26 mouse cellular contexts compared by ENCODE assay signal in genomic region chr10:45583829-45584228, GRCm38 (mm10). TPM values are rescaled to one million over a fixed set of nuclear protein-coding genes. Genes with fewer than 3 reads are reported as not detected.
DNase-seq lines count a peak whose midpoint lies in the region; ATAC-seq and TF ChIP-seq lines count a peak whose summit lies in the region.
"Had no signal": no experiment of that assay in that cellular context is flagged by ENCODE, and none has a peak within 500 bp of the region (broad histone marks: within the 10 kb centered on the region; RNA-seq: fewer than 3 reads in every experiment).

No protein-coding gene starts in this region.

- peak overlapping the region; percentile 24; the same call in 1 of the 2 replicates for H3K27ac ChIP-seq in heart, embryonic 12.5 days (ENCODE audit: poor library complexity, severe bottlenecking)
- peak overlapping the region; percentile 62 for H3K27ac ChIP-seq in MEL (ENCODE audit: control insufficient read depth, low read depth, low read length)
- H3K27ac ChIP-seq in liver, embryonic 14.5 days: peak overlapping the region; percentile 96
- H3K27ac ChIP-seq: embryonic facial prominence, embryonic 13.5 days; hindbrain, embryonic 10.5 days; kidney, embryonic 15.5 days; midbrain, embryonic 10.5 days had no signal

- no peak for TF ChIP-seq RAD21 in MEL (IDR thresholded peaks at IDR 0.05; ENCODE audit: low read depth, low read length)

- no peaks in the 10 kb centered on the region for H3K36me3 ChIP-seq in heart, embryonic 12.5 days
- peaks cover 0 to 17% of the 10 kb centered on the region in 2 experiments; a peak in 2 of 4 replicates for H3K36me3 ChIP-seq in MEL (ENCODE audit: control insufficient read depth in 1 of 2, insufficient read depth in 2 of 2, low read length in 2 of 2)
- peaks cover 41% of the 10 kb centered on the region for H3K36me3 ChIP-seq in erythroblast, embryonic 14.5 days (ENCODE audit: control insufficient read depth)
- peaks cover 5% of the 10 kb centered on the region for H3K36me3 ChIP-seq in liver, embryonic 14.5 days (replicated peaks; ENCODE audit: control insufficient read depth, insufficient read depth, low read depth)
- H3K36me3 ChIP-seq: embryonic facial prominence, embryonic 13.5 days; kidney, embryonic 15.5 days had no signal

- DNase-seq in heart, adult 8-10 months (ENCODE audit: low spot score): no peak
- DNase-seq in MEL (ENCODE audit: low read depth, low spot score): no peak
- peak in 1 of 3 experiments; percentile 51 for DNase-seq in liver, embryonic 14.5 days (ENCODE audit: low read depth in 3 of 3, low spot score in 3 of 3)
- DNase-seq in cerebellum, adult 11 months: no peak
- DNase-seq in urinary bladder, postnatal 10 days (ENCODE audit: low spot score): no peak
- no peak for DNase-seq in gastrocnemius, postnatal 25 days
- DNase-seq: adrenal gland, postnatal 36 days; cerebellum, adult 18-20 months; cerebellum, postnatal 14 days; embryo, embryonic 11 days; gastrocnemius, postnatal 14 days; heart, adult 18-20 months; kidney, adult 11 months; lung, adult 18-20 months; lung, postnatal 14 days; thymus, postnatal 36 days had no signal

- H3K4me3 ChIP-seq in heart, embryonic 12.5 days: no peak overlapping the region
- peak overlapping the region; percentile 8 to 35; a peak in 3 of 4 replicates for H3K4me3 ChIP-seq in MEL (ENCODE audit: control insufficient read depth in 1 of 2, insufficient read depth in 1 of 2, low read depth in 2 of 2, low read length in 2 of 2)
- H3K4me3 ChIP-seq in erythroblast, embryonic 14.5 days (replicated peaks): peak overlapping the region; percentile 56
- H3K4me3 ChIP-seq in liver, embryonic 14.5 days (ENCODE audit: insufficient read depth in 1 of 2, low read depth in 2 of 2, low read length in 2 of 2): peak overlapping the region; percentile 23 to 27; a peak in 3 of 4 replicates
- H3K4me3 ChIP-seq: embryonic facial prominence, embryonic 13.5 days; hindbrain, embryonic 10.5 days; kidney, embryonic 15.5 days; midbrain, embryonic 10.5 days; myocyte had no signal

- TF ChIP-seq CTCF in MEL (IDR thresholded peaks at IDR 0.05 in 2 of 3, conservative IDR thresholded peaks at IDR 0.05 in 1 of 3; ENCODE audit: control insufficient read depth in 1 of 3, insufficient read depth in 1 of 3, low read depth in 2 of 3, low read length in 3 of 3, poor library complexity in 1 of 3, severe bottlenecking in 1 of 3): no peak
- no peak for TF ChIP-seq CTCF in liver, embryonic 14.5 days (IDR thresholded peaks at IDR 0.05; ENCODE audit: low read depth)

- TF ChIP-seq POLR2A in MEL (IDR thresholded peaks at IDR 0.05; ENCODE audit: control insufficient read depth in 1 of 2, insufficient read depth in 1 of 2, low read depth in 1 of 2, low read length in 2 of 2, poor library complexity in 1 of 2): no peak

- ATAC-seq in heart, embryonic 12.5 days (ENCODE audit: insufficient number of reproducible peaks, low FRiP score): no peak
- peak; percentile 70 for ATAC-seq in liver, embryonic 14.5 days (ENCODE audit: insufficient read depth)
- ATAC-seq: forebrain, embryonic 16.5 days; hindbrain, embryonic 16.5 days; midbrain, embryonic 16.5 days had no signal

- H3K79me2 ChIP-seq in MEL (ENCODE audit: control insufficient read depth, insufficient read depth, low read length, poor library complexity): peaks cover 3% of the 10 kb centered on the region; the same call in 1 of the 2 replicates

- peaks cover 9% of the 10 kb centered on the region for H3K4me1 ChIP-seq in heart, embryonic 12.5 days (replicated peaks)
- peaks cover 7 to 8% of the 10 kb centered on the region in 2 experiments for H3K4me1 ChIP-seq in MEL (ENCODE audit: control insufficient read depth in 1 of 2, insufficient read depth in 2 of 2, low read length in 2 of 2)
- H3K4me1 ChIP-seq in erythroblast, embryonic 14.5 days (ENCODE audit: control insufficient read depth): peaks cover 64% of the 10 kb centered on the region
- peaks cover 34 to 40% of the 10 kb centered on the region in 2 experiments for H3K4me1 ChIP-seq in liver, embryonic 14.5 days (replicated peaks; ENCODE audit: control insufficient read depth in 2 of 2, insufficient read depth in 2 of 2, low read length in 1 of 2)
- H3K4me1 ChIP-seq: embryonic facial prominence, embryonic 13.5 days; hindbrain, embryonic 10.5 days; kidney, embryonic 15.5 days; midbrain, embryonic 10.5 days had no signal

- H3K4me2 ChIP-seq in heart, embryonic 12.5 days: no peak overlapping the region
- peak overlapping the region; percentile 74 for H3K4me2 ChIP-seq in liver, embryonic 14.5 days (ENCODE audit: low read depth)
- H3K4me2 ChIP-seq: embryonic facial prominence, embryonic 13.5 days; kidney, embryonic 15.5 days had no signal

- no peaks in the 10 kb centered on the region for H3K27me3 ChIP-seq in heart, embryonic 12.5 days (replicated peaks)
- H3K27me3 ChIP-seq in MEL (ENCODE audit: control insufficient read depth in 1 of 2, insufficient read depth in 2 of 2, low read length in 2 of 2): no peaks in the 10 kb centered on the region
- no peaks in the 10 kb centered on the region for H3K27me3 ChIP-seq in erythroblast, embryonic 14.5 days (ENCODE audit: control insufficient read depth)
- H3K27me3 ChIP-seq in liver, embryonic 14.5 days (ENCODE audit: control insufficient read depth, insufficient read depth, low read length): no peaks in the 10 kb centered on the region
- H3K27me3 ChIP-seq: embryonic facial prominence, embryonic 13.5 days; kidney, embryonic 15.5 days had no signal

- H3K9me3 ChIP-seq in heart, embryonic 12.5 days (replicated peaks): no peaks in the 10 kb centered on the region
- H3K9me3 ChIP-seq in MEL (replicated peaks; ENCODE audit: insufficient read depth, low read length): no peaks in the 10 kb centered on the region
- H3K9me3 ChIP-seq in erythroblast, embryonic 14.5 days (ENCODE audit: control insufficient read depth, low read length): no peaks in the 10 kb centered on the region
- H3K9me3 ChIP-seq in liver, embryonic 14.5 days (ENCODE audit: control insufficient read depth, low read length): no peaks in the 10 kb centered on the region
- H3K9me3 ChIP-seq: embryonic facial prominence, embryonic 13.5 days; hindbrain, embryonic 10.5 days; kidney, embryonic 15.5 days; midbrain, embryonic 10.5 days had no signal

- no peak overlapping the region for H3K9ac ChIP-seq in heart, embryonic 12.5 days
- H3K9ac ChIP-seq in MEL (ENCODE audit: control insufficient read depth, low read depth, low read length, poor library complexity, severe bottlenecking): peak overlapping the region; percentile 11; the same call in 1 of the 2 replicates
- H3K9ac ChIP-seq in liver, embryonic 14.5 days (replicated peaks): peak overlapping the region; percentile 69
- H3K9ac ChIP-seq: embryonic facial prominence, embryonic 13.5 days; kidney, embryonic 15.5 days had no signal

- no peak for TF ChIP-seq EP300 in MEL (IDR thresholded peaks at IDR 0.05; ENCODE audit: low read depth in 1 of 2, low read length in 2 of 2)
- no peak for TF ChIP-seq EP300 in liver, embryonic 14.5 days (IDR thresholded peaks at IDR 0.05; ENCODE audit: low read depth)

- 78% methylated on average over 6 of the region's 6 CpGs for WGBS in heart, embryonic 12.5 days
- 16% methylated on average over 6 of the region's 6 CpGs for WGBS in liver, embryonic 14.5 days (ENCODE audit: insufficient replicate concordance)

TF ChIP-seq in MEL, 35 proteins besides CTCF, POLR2A, EP300 and RAD21:
- TF ChIP-seq CHD1 (IDR thresholded peaks at IDR 0.05; ENCODE audit: low read depth, low read length) (0 out of 2 replicates have a peak, but pooled peaks have one; percentile 15), NELFE (IDR thresholded peaks at IDR 0.05; ENCODE audit: low read depth, low read length) (no peak), USF2 (IDR thresholded peaks at IDR 0.05; ENCODE audit: borderline replicate concordance in 1 of 2, insufficient read depth in 1 of 2, low read depth in 1 of 2, low read length in 2 of 2) (no peak)

RNA-seq across cellular contexts. Expression of gene Hace1, which starts 6.2 kb away (rescaled TPM):
- polyA plus RNA-seq in heart, embryonic 12.5 days (2016; fragmentation: Nextera tagmentation; extraction: Ambion mirVana): 21.9 and 23.0 TPM in 2 replicates
- total RNA-seq in heart, adult 8-10 months (2022): 1 to 10 TPM; 6.5 to 7.0 (median 6.8) TPM
- 7.6 and 10.8 TPM in 2 replicates for total RNA-seq in MEL (2012; rRNA removed)
- 10 to 100 TPM in 1 of 2 experiments, not detected in 1; 10.1 TPM for polyA plus RNA-seq in MEL (2012; ENCODE audit: insufficient read depth in 1 of 2, insufficient read length in 2 of 2, low read depth in 1 of 2, low replicate concordance in 2 of 2, missing spikeins in 1 of 2)
- 1.5 TPM in 2 replicates for polyA plus RNA-seq in erythroblast, embryonic 14.5 days (2012)
- polyA plus RNA-seq in liver, embryonic 14.5 days (2012; rRNA removed): 20.7 and 32.8 TPM in 2 replicates
- 46.3 and 51.1 TPM in 2 replicates for polyA plus RNA-seq in liver, embryonic 14.5 days (2014; fragmentation: Nextera tagmentation; extraction: Ambion mirVana)
- 1 to 10 TPM; 2.5 to 3.2 TPM for total RNA-seq in gastrocnemius, postnatal 25 days (2021)

Comparison
In these comparisons a context has a peak if more than half of its experiments do, and no peak if none do; other contexts are left out.
1. H3K27ac ChIP-seq: peak in every context shown above with its lines; median percentile 96 in liver, embryonic 14.5 days; 62 in MEL; 24 in heart, embryonic 12.5 days.